In genomic region chr1:178449172-178449571, GRCm38 (mm10) we compare ENCODE assay signal across 8 mouse cellular contexts. TPM values are rescaled to one million over a fixed set of nuclear protein-coding genes. Genes with fewer than 3 reads are reported as not detected.
DNase-seq lines count a peak whose midpoint lies in the region; ATAC-seq lines count a peak whose summit lies in the region.

No protein-coding gene starts in this region.

- peak; percentile 70 to 80 for DNase-seq in adrenal gland, adult 18-20 months (ENCODE audit: low spot score in 2 of 2)
- DNase-seq in embryo, embryonic 10.5 days (ENCODE audit: low spot score) = peak; percentile 91
- peak; percentile 71 to 73 for DNase-seq in gastrocnemius, postnatal 36 days
- peak; percentile 77 for DNase-seq in intestine, embryonic 14.5 days (ENCODE audit: low spot score)
- DNase-seq in left cerebral cortex, postnatal 10 days (ENCODE audit: extremely low spot score in 1 of 2, low spot score in 2 of 2) = peak; percentile 51 to 69
- peak; percentile 76 for DNase-seq in midbrain, embryonic 10.5 days (ENCODE audit: low spot score)
- peak; percentile 73 for DNase-seq in skeletal muscle tissue, adult 2 months (ENCODE audit: low read depth, low spot score)
- DNase-seq in yolk sac, embryonic 10.5 days (ENCODE audit: low spot score) = peak; percentile 71

- intact Hi-C loops in gastrocnemius, postnatal 36 days (cut with DNase I) = loop anchor here (5.0 kb wide), 1 partner anchor 42 kb away; the partner anchor contains the start of gene Efcab2
- intact Hi-C loops in left cerebral cortex, postnatal 10 days (cut with DNase I) = loop anchor here (5.0 kb wide), 3 partner anchors 42 to 127 kb away; partner anchors contain the start of genes Efcab2 and Hnrnpu

- H3K4me1 ChIP-seq in intestine, embryonic 14.5 days (replicated peaks; ENCODE audit: control insufficient read depth, insufficient read depth, low read length) = no peaks in the 10 kb centered on the region
- peaks cover 9% of the 10 kb centered on the region; the same call in 1 of the 2 replicates for H3K4me1 ChIP-seq in midbrain, embryonic 10.5 days

- 25% methylated on average over 3 of the region's 3 CpGs for WGBS in intestine, embryonic 14.5 days
- WGBS in midbrain, embryonic 10.5 days = 27% methylated on average over 3 of the region's 3 CpGs

- H3K9me3 ChIP-seq in intestine, embryonic 14.5 days (ENCODE audit: control insufficient read depth, low read length) = no peaks in the 10 kb centered on the region
- H3K9me3 ChIP-seq in midbrain, embryonic 10.5 days (replicated peaks) = no peaks in the 10 kb centered on the region

- H3K36me3 ChIP-seq in intestine, embryonic 14.5 days (ENCODE audit: control insufficient read depth, insufficient read depth, low read length) = no peaks in the 10 kb centered on the region
- no peaks in the 10 kb centered on the region for H3K36me3 ChIP-seq in midbrain, embryonic 10.5 days

- no peaks in the 10 kb centered on the region for H3K27me3 ChIP-seq in intestine, embryonic 14.5 days (replicated peaks; ENCODE audit: control insufficient read depth, insufficient read depth, low read length)
- no peaks in the 10 kb centered on the region for H3K27me3 ChIP-seq in midbrain, embryonic 10.5 days (ENCODE audit: low read depth, poor library complexity, severe bottlenecking)

- no peak overlapping the region for H3K9ac ChIP-seq in intestine, embryonic 14.5 days (ENCODE audit: low read length)

- no peak overlapping the region for H3K4me3 ChIP-seq in intestine, embryonic 14.5 days (ENCODE audit: low read depth, low read length)
- no peak overlapping the region for H3K4me3 ChIP-seq in midbrain, embryonic 10.5 days

- peak; percentile 76; the same call in 1 of the 2 replicates for ATAC-seq in intestine, embryonic 14.5 days (replicated peaks; ENCODE audit: low FRiP score, low TSS enrichment, low read depth)

- no peak overlapping the region for H3K4me2 ChIP-seq in intestine, embryonic 14.5 days (ENCODE audit: low read length)

- no peak overlapping the region for H3K27ac ChIP-seq in intestine, embryonic 14.5 days (ENCODE audit: low read depth)
- H3K27ac ChIP-seq in midbrain, embryonic 10.5 days (replicated peaks) = no peak overlapping the region

RNA-seq across cellular contexts. Expression of gene Efcab2, which starts 43.3 kb away (rescaled TPM):
- total RNA-seq in adrenal gland, adult 18-20 months (2021) = 1 to 10 TPM; 2.3 to 4.6 TPM
- total RNA-seq in gastrocnemius, postnatal 36 days (2021) = 10 to 100 TPM; 11.4 to 11.7 TPM
- 6.9 and 9.3 TPM in 2 replicates for polyA plus RNA-seq in intestine, embryonic 14.5 days (2014; fragmentation: Nextera tagmentation; extraction: Ambion mirVana)
- 10 to 100 TPM; 10.0 to 11.1 TPM for total RNA-seq in left cerebral cortex, postnatal 10 days (2021)
- polyA plus RNA-seq in midbrain, embryonic 10.5 days (2016; fragmentation: Nextera tagmentation; extraction: Ambion mirVana) = 7.9 and 8.0 TPM in 2 replicates
